Mouse (Mus musculus) MEL (cell line): ENCODE data around the gene Strap. TPM values are rescaled to one million over a fixed set of nuclear protein-coding genes. Genes with fewer than 3 reads are reported as not detected.

Experiments
- DNase-seq: peaks from one replicate; pipeline ENCODE4 v3.0.0; 2011; ENCODE audit warnings: low read depth, low spot score
- H3K27ac ChIP-seq: 2 replicates; pipeline ENCODE4 v1.5.1; 2012; ENCODE audit warnings: low read depth, mild to moderate bottlenecking, control low read depth, low read length, moderate library complexity; ENCODE audit not compliant: control insufficient read depth
- H3K27me3 ChIP-seq, 2 experiments: fragments of 150-350 bp in 1 of 2; sonication (generic) in 1 of 2; 2 replicates each; pipeline ENCODE4 v1.6.1; 2012; ENCODE audit warnings: low read length in 2 of 2, mild to moderate bottlenecking in 2 of 2, improper control_type of control experiment in 1 of 2, moderate library complexity in 1 of 2; ENCODE audit not compliant: insufficient read depth in 2 of 2, control insufficient read depth in 1 of 2
- H3K36me3 ChIP-seq, 2 experiments: 2 replicates each; pipeline ENCODE4 v1.6.1; 2012 to 2014; ENCODE audit warnings: low read length in 2 of 2, improper control_type of control experiment in 1 of 2, inconsistent platforms in 1 of 2, mild to moderate bottlenecking in 1 of 2; ENCODE audit not compliant: insufficient read depth in 2 of 2, control insufficient read depth in 1 of 2
- H3K4me1 ChIP-seq, 2 experiments: fragments of 150-350 bp in 1 of 2; sonication (generic) in 1 of 2; 2 replicates each; pipeline ENCODE4 v1.6.1; 2012; ENCODE audit warnings: low read length in 2 of 2, improper control_type of control experiment in 1 of 2, mild to moderate bottlenecking in 1 of 2; ENCODE audit not compliant: insufficient read depth in 2 of 2, control insufficient read depth in 1 of 2
- H3K4me3 ChIP-seq, 2 experiments: fragments of 150-350 bp in 1 of 2; sonication (generic) in 1 of 2; 2 replicates each; pipeline ENCODE4 v1.5.1; 2012; ENCODE audit warnings: low read depth in 2 of 2, low read length in 2 of 2, mild to moderate bottlenecking in 2 of 2, moderate library complexity in 2 of 2, control low read depth in 1 of 2, improper control_type of control experiment in 1 of 2; ENCODE audit not compliant: control insufficient read depth in 1 of 2, insufficient read depth in 1 of 2
- H3K79me2 ChIP-seq: 2 replicates; pipeline ENCODE4 v1.6.1; 2012; ENCODE audit warnings: mild to moderate bottlenecking, low read length, moderate library complexity; ENCODE audit not compliant: control insufficient read depth, poor library complexity, insufficient read depth
- H3K9ac ChIP-seq: 2 replicates; pipeline ENCODE4 v1.6.1; 2012; ENCODE audit warnings: low read depth, mild to moderate bottlenecking, control low read depth, low read length, moderate library complexity; ENCODE audit not compliant: control insufficient read depth, poor library complexity, severe bottlenecking
- H3K9me3 ChIP-seq: fragments of 150-350 bp; sonication (generic); replicated peaks from 2 replicates; pipeline ENCODE4 v1.6.1; 2012; ENCODE audit warnings: mild to moderate bottlenecking, low read length, improper control_type of control experiment, moderate library complexity; ENCODE audit not compliant: insufficient read depth
- BHLHE40 ChIP-seq: IDR thresholded peaks from 2 replicates; pipeline ENCODE4 v1.6.1; 2012; ENCODE audit warnings: low read depth, mild to moderate bottlenecking, inconsistent platforms, low read length, improper control_type of control experiment, borderline replicate concordance
- CHD1 ChIP-seq: IDR thresholded peaks from 2 replicates; pipeline ENCODE4 v1.6.1; 2012; ENCODE audit warnings: low read depth, mild to moderate bottlenecking, inconsistent platforms, low read length, improper control_type of control experiment
- CHD2 ChIP-seq: IDR thresholded peaks from 2 replicates; pipeline ENCODE4 v1.6.1; 2011; ENCODE audit warnings: low read length, improper control_type of control experiment
- CTCF ChIP-seq, 3 experiments: IDR thresholded peaks in 2 of 3; conservative IDR thresholded peaks in 1 of 3; 2 replicates each; pipeline ENCODE4 v1.5.1; 2011 to 2012; ENCODE audit warnings: low read length in 3 of 3, low read depth in 2 of 3, mild to moderate bottlenecking in 2 of 3, improper control_type of control experiment in 1 of 3, inconsistent platforms in 1 of 3, mixed read lengths in 1 of 3, moderate library complexity in 1 of 3; ENCODE audit not compliant: control insufficient read depth in 1 of 3, insufficient read depth in 1 of 3, poor library complexity in 1 of 3, severe bottlenecking in 1 of 3
- E2F4 ChIP-seq: IDR thresholded peaks from 2 replicates; pipeline ENCODE4 v1.6.1; 2011; ENCODE audit warnings: low read depth, low read length, improper control_type of control experiment, borderline replicate concordance
- EP300 ChIP-seq, 2 experiments: IDR thresholded peaks; 2 replicates each; pipeline ENCODE4 v1.6.1; 2011; ENCODE audit warnings: improper control_type of control experiment in 2 of 2, low read length in 2 of 2, low read depth in 1 of 2, mild to moderate bottlenecking in 1 of 2
- ETS1 ChIP-seq: IDR thresholded peaks from 2 replicates; pipeline ENCODE4 v1.6.1; 2012; ENCODE audit warnings: low read depth, mild to moderate bottlenecking, inconsistent platforms, low read length, improper control_type of control experiment, moderate library complexity
- GABPA ChIP-seq: IDR thresholded peaks from 2 replicates; pipeline ENCODE4 v1.6.1; 2012; ENCODE audit warnings: low read depth, mild to moderate bottlenecking, inconsistent platforms, low read length, improper control_type of control experiment, moderate library complexity
- GATA1 ChIP-seq: IDR thresholded peaks from 2 replicates; pipeline ENCODE4 v1.6.1; 2011; ENCODE audit warnings: low read depth, low read length, improper control_type of control experiment
- HCFC1 ChIP-seq: IDR thresholded peaks from 2 replicates; pipeline ENCODE4 v1.6.1; 2012; ENCODE audit warnings: low read depth, mild to moderate bottlenecking, inconsistent platforms, low read length, improper control_type of control experiment, moderate library complexity
- KAT2A ChIP-seq: conservative IDR thresholded peaks from 2 replicates; pipeline ENCODE4 v1.6.1; 2012; ENCODE audit warnings: low read depth, low read length, improper control_type of control experiment, inconsistent platforms
- MAFK ChIP-seq: IDR thresholded peaks from 2 replicates; pipeline ENCODE4 v1.6.1; 2011; ENCODE audit warnings: low read depth, mild to moderate bottlenecking, low read length, improper control_type of control experiment, borderline replicate concordance
- MAZ ChIP-seq: IDR thresholded peaks from 2 replicates; pipeline ENCODE4 v1.6.1; 2012; ENCODE audit warnings: low read depth, mild to moderate bottlenecking, inconsistent platforms, low read length, improper control_type of control experiment
- NELFE ChIP-seq: IDR thresholded peaks from 2 replicates; pipeline ENCODE4 v1.6.1; 2011; ENCODE audit warnings: low read depth, low read length, improper control_type of control experiment
- POLR2A ChIP-seq, 2 experiments: IDR thresholded peaks; 2 replicates each; pipeline ENCODE4 v1.6.1; 2011 to 2012; ENCODE audit warnings: low read length in 2 of 2, mild to moderate bottlenecking in 2 of 2, control low read depth in 1 of 2, improper control_type of control experiment in 1 of 2, low read depth in 1 of 2, moderate library complexity in 1 of 2; ENCODE audit not compliant: control insufficient read depth in 1 of 2, insufficient read depth in 1 of 2, poor library complexity in 1 of 2
- POLR2AphosphoS2 ChIP-seq: IDR thresholded peaks from 2 replicates; pipeline ENCODE4 v1.6.1; 2011; ENCODE audit warnings: low read length, improper control_type of control experiment
- POLR2AphosphoS5 ChIP-seq: IDR thresholded peaks from 2 replicates; pipeline ENCODE4 v1.6.1; 2012; ENCODE audit warnings: low read depth, borderline replicate concordance, mild to moderate bottlenecking, inconsistent platforms, low read length, moderate library complexity, mixed read lengths
- RAD21 ChIP-seq: IDR thresholded peaks from 2 replicates; pipeline ENCODE4 v1.6.1; 2011; ENCODE audit warnings: mild to moderate bottlenecking, low read depth, low read length, improper control_type of control experiment
- RCOR1 ChIP-seq: IDR thresholded peaks from 2 replicates; pipeline ENCODE4 v1.6.1; 2012; ENCODE audit warnings: low read depth, mild to moderate bottlenecking, inconsistent platforms, low read length, improper control_type of control experiment
- SIN3A ChIP-seq: IDR thresholded peaks from 2 replicates; pipeline ENCODE4 v1.6.1; 2012; ENCODE audit warnings: low read length, improper control_type of control experiment, inconsistent platforms
- SMC3 ChIP-seq: IDR thresholded peaks from 2 replicates; pipeline ENCODE4 v1.6.1; 2011; ENCODE audit warnings: low read depth, low read length, improper control_type of control experiment
- TAL1 ChIP-seq: IDR thresholded peaks from 2 replicates; pipeline ENCODE4 v1.6.1; 2012; ENCODE audit warnings: mild to moderate bottlenecking, inconsistent platforms, low read length, moderate library complexity, mixed read lengths
- TBP ChIP-seq: IDR thresholded peaks from 2 replicates; pipeline ENCODE4 v1.8.0; 2011; ENCODE audit warnings: low read depth, low read length, improper control_type of control experiment
- USF1 ChIP-seq: IDR thresholded peaks from 2 replicates; pipeline ENCODE4 v1.6.1; 2014; ENCODE audit warnings: low read depth, mild to moderate bottlenecking, inconsistent platforms, low read length, improper control_type of control experiment, moderate library complexity
- USF2 ChIP-seq, 2 experiments: IDR thresholded peaks; 2 replicates each; pipeline ENCODE4 v1.6.1; 2011 to 2012; ENCODE audit warnings: improper control_type of control experiment in 2 of 2, low read length in 2 of 2, borderline replicate concordance in 1 of 2, inconsistent platforms in 1 of 2, low read depth in 1 of 2, mild to moderate bottlenecking in 1 of 2; ENCODE audit not compliant: insufficient read depth in 1 of 2
- ZC3H11A ChIP-seq: IDR thresholded peaks from 2 replicates; pipeline ENCODE4 v1.6.1; 2012; ENCODE audit warnings: low read depth, mild to moderate bottlenecking, inconsistent platforms, low read length, improper control_type of control experiment
- ZKSCAN1 ChIP-seq: IDR thresholded peaks from 2 replicates; pipeline ENCODE4 v1.6.1; 2012; ENCODE audit warnings: low read depth, mild to moderate bottlenecking, inconsistent platforms, low read length, improper control_type of control experiment, moderate library complexity
- ZMIZ1 ChIP-seq: IDR thresholded peaks from 2 replicates; pipeline ENCODE4 v1.6.1; 2012; ENCODE audit warnings: low read depth, mild to moderate bottlenecking, inconsistent platforms, low read length, improper control_type of control experiment, moderate library complexity
- ZNF384 ChIP-seq: IDR thresholded peaks from 2 replicates; pipeline ENCODE4 v1.6.1; 2012; ENCODE audit warnings: low read depth, mild to moderate bottlenecking, inconsistent platforms, low read length, improper control_type of control experiment
- polyA plus RNA-seq, 2 experiments: library from polyadenylated mRNA; stranded (reverse) in 1 of 2; unstranded in 1 of 2; fragments of >175 nt in 1 of 2; fragments of >200 nt in 1 of 2; gene quantifications; 2 replicates each; pipeline versions ENCODE4 v1.2.1 to v1.2.4; 2012; ENCODE audit warnings: low replicate concordance in 2 of 2, low read depth in 1 of 2; ENCODE audit not compliant: insufficient read length in 2 of 2, insufficient read depth in 1 of 2, missing spikeins in 1 of 2
- total RNA-seq: library from RNA; depleted of rRNA; stranded (reverse); fragments of 300-350 nt; gene quantifications from 2 replicates; pipeline ENCODE4 v1.2.3, GENCODE M21; 2012

Strap gene
- total and polyA plus RNA-seq, 3 experiments: 142 to 194 TPM; not detected in 1

- Histone ChIP-seq H3K36me3 (no peaks in the 10 kb centered on the region), H3K79me2 (no peaks in the 10 kb centered on the region), H3K27me3 (no peaks in the 10 kb centered on the region), H3K27ac (no peak overlapping the region), H3K9ac (no peak overlapping the region), H3K4me1 (no peaks in the 10 kb centered on the region), H3K9me3 (no peaks in the 10 kb centered on the region), H3K4me3 (no peak overlapping the region)
- TF ChIP-seq ZNF384 (no peak), USF1 (no peak), KAT2A (no peak), SIN3A (no peak), ZMIZ1 (no peak), CHD1 (no peak), SMC3 (no peak), POLR2AphosphoS5 (no peak), ZKSCAN1 (no peak), EP300 (IDR thresholded peaks at IDR 0.05; ENCODE audit: low read depth in 1 of 2, low read length in 2 of 2) (no peak), RCOR1 (no peak), ZC3H11A (no peak), GATA1 (no peak), E2F4 (no peak), NELFE (no peak), BHLHE40 (no peak), TBP (no peak), HCFC1 (no peak), USF2 (IDR thresholded peaks at IDR 0.05; ENCODE audit: borderline replicate concordance in 1 of 2, insufficient read depth in 1 of 2, low read depth in 1 of 2, low read length in 2 of 2) (no peak)
- no peak for DNase-seq
Observed at GRCm38 (mm10) chr6:137703431-137703830, 31.4 kb upstream of the Strap start.

- no peak for DNase-seq
- TF ChIP-seq ZMIZ1: no peak
- no peak for TF ChIP-seq HCFC1
- TF ChIP-seq ZKSCAN1: no peak
- TF ChIP-seq KAT2A: no peak
- TF ChIP-seq POLR2AphosphoS5: no peak
- TF ChIP-seq MAFK: no peak
- TF ChIP-seq ETS1: no peak
- TF ChIP-seq GABPA: no peak
- no peak for TF ChIP-seq TAL1
- no peak for TF ChIP-seq CHD2
- TF ChIP-seq CTCF (IDR thresholded peaks at IDR 0.05 in 2 of 3, conservative IDR thresholded peaks at IDR 0.05 in 1 of 3; ENCODE audit: control insufficient read depth in 1 of 3, insufficient read depth in 1 of 3, low read depth in 2 of 3, low read length in 3 of 3, poor library complexity in 1 of 3, severe bottlenecking in 1 of 3): no peak
- no peak for TF ChIP-seq MAZ
- no peak for TF ChIP-seq E2F4
- no peak for TF ChIP-seq RAD21
- no peak for TF ChIP-seq POLR2A (IDR thresholded peaks at IDR 0.05; ENCODE audit: control insufficient read depth in 1 of 2, insufficient read depth in 1 of 2, low read depth in 1 of 2, low read length in 2 of 2, poor library complexity in 1 of 2)
- TF ChIP-seq USF1: no peak
- TF ChIP-seq TBP: no peak
- no peak for TF ChIP-seq POLR2AphosphoS2
Observed at GRCm38 (mm10) chr6:137704300-137704939, 30.5 kb upstream of the Strap start.

More at GRCm38 (mm10) chr6:137704300-137704939, 30.5 kb upstream of the Strap start:
- H3K9ac ChIP-seq: no peak overlapping the region
- no peak overlapping the region for H3K27ac ChIP-seq
- no peak overlapping the region for H3K4me3 ChIP-seq
- no peaks in the 10 kb centered on the region for H3K27me3 ChIP-seq
- no peaks in the 10 kb centered on the region for H3K36me3 ChIP-seq
- H3K4me1 ChIP-seq: no peaks in the 10 kb centered on the region
- H3K9me3 ChIP-seq: no peaks in the 10 kb centered on the region
- H3K79me2 ChIP-seq: no peaks in the 10 kb centered on the region
